Mouse (Mus musculus) thymus, adult 2 months (tissue): ENCODE data around the gene Pdlim4.

Source experiments
- CTCF ChIP-seq: fragments of 200-500 bp; IDR thresholded peaks from 2 replicates; pipeline ENCODE4 v1.5.1; 2012; ENCODE audit warnings: mild to moderate bottlenecking, control low read depth, low read length, moderate library complexity, borderline replicate concordance; ENCODE audit not compliant: control insufficient read depth, poor library complexity, insufficient read depth; ENCODE audit errors: extremely low read depth
- POLR2A ChIP-seq: fragments of 200-500 bp; IDR thresholded peaks from 2 replicates; pipeline ENCODE4 v1.6.1; 2012; ENCODE audit warnings: mild to moderate bottlenecking, low read length, control low read depth, moderate library complexity; ENCODE audit not compliant: control insufficient read depth, poor library complexity, insufficient read depth; ENCODE audit errors: extremely low read depth

DNA sequence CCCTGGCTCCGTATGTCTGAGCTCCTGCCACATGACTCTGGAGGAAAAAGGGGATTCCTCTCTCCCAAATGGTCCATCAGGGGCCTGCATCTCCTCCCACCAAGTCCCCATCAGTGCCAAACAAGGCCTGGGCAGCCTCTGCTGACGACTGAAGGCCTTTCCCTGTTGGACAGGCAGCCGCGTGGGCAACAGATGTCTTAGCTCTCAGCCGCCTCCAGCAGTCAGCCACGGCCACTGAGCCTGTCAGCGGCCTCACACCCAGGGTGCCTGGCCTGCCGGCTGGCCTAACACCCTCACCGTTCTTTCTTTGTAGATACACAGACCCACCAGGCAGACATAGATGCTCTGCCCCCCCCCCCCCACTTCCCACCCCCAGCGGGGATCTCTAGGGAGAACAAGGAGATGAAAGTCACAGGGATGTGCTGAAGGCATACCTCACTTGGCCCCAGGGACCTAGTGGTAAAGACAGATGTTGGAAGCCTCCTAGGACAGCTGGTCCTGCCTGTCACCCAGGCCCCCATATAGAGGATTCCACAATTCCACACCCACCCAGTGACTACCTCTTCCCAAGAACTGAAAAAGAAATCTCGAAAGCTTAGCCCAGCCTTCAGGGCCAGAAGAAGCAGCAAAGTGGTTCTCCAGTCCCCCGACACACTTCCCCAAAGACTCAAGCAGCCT lies 1.4 kb downstream of the Pdlim4 start:
- TF ChIP-seq CTCF, result no peak
- TF ChIP-seq POLR2A, result no peak
